Mouse (Mus musculus) forebrain, embryonic 13.5 days (tissue): ENCODE measurements around the gene Gm10521. TPM values are rescaled to one million over a fixed set of nuclear protein-coding genes. Genes with fewer than 3 reads are reported as not detected.
"Not testable (repeated sequence)": the region's sequence is repeated elsewhere in the genome, so short reads cannot be mapped to it uniquely, and the experiment has no call there.

Experiments used
- ATAC-seq: fragments of 200-750 bp; cut with Nextera tagmentation; 2 replicates; pipeline ENCODE4 v1.8.0; 2017
- H3K27ac ChIP-seq: fragments of 300-500 bp; sonication (generic); 2 replicates; pipeline ENCODE4 v1.5.1; 2015; ENCODE audit warnings: inconsistent platforms, mild to moderate bottlenecking, moderate library complexity
- H3K27me3 ChIP-seq: fragments of 300-500 bp; sonication (generic); 2 replicates; pipeline ENCODE4 v1.6.1; 2015; ENCODE audit warnings: mild to moderate bottlenecking, inconsistent platforms
- H3K36me3 ChIP-seq: fragments of 300-500 bp; sonication (generic); 2 replicates; pipeline ENCODE4 v1.6.1; 2015; ENCODE audit warnings: mild to moderate bottlenecking, inconsistent platforms; ENCODE audit not compliant: poor library complexity, severe bottlenecking
- H3K4me1 ChIP-seq: fragments of 300-500 bp; sonication (generic); 2 replicates; pipeline ENCODE4 v1.6.1; 2015; ENCODE audit warnings: inconsistent platforms
- H3K4me2 ChIP-seq: fragments of 300-500 bp; sonication (generic); 2 replicates; pipeline ENCODE4 v1.6.1; 2015; ENCODE audit warnings: inconsistent platforms, mild to moderate bottlenecking, moderate library complexity
- H3K4me3 ChIP-seq: fragments of 300-500 bp; sonication (generic); 2 replicates; pipeline ENCODE4 v1.5.1; 2015; ENCODE audit warnings: mild to moderate bottlenecking, inconsistent platforms
- H3K9ac ChIP-seq: fragments of 300-500 bp; sonication (generic); 2 replicates; pipeline ENCODE4 v1.6.1; 2015; ENCODE audit warnings: mild to moderate bottlenecking, inconsistent platforms
- H3K9me3 ChIP-seq: fragments of 300-500 bp; sonication (generic); replicated peaks from 2 replicates; pipeline ENCODE4 v1.6.1; 2016; ENCODE audit warnings: inconsistent platforms
- WGBS: fragments of 180-500 bp; shearing (Covaris S2); methylation state at CpG from one replicate; pipeline ENCODE4 v1.1.7; 2015; 5-methylcytosine and 5-hydroxymethylcytosine counted together
- polyA plus RNA-seq: library from polyadenylated mRNA; unstranded; fragments of >200 nt; fragmentation: Nextera tagmentation; extraction: Ambion mirVana; gene quantifications from 2 replicates; pipeline ENCODE4 v1.2.1, GENCODE M21; 2015

Gene Gm10521
- not detected in 2 replicates for polyA plus RNA-seq

GRCm38 (mm10) chr1:171895364-171895763 lies at the start of gene Gm10521:
Gene Gm10521 (plus strand): TSS chr1:171895664.
- not testable (repeated sequence) for H3K9me3 ChIP-seq, H3K27ac ChIP-seq, ATAC-seq, H3K4me3 ChIP-seq, H3K4me2 ChIP-seq, H3K9ac ChIP-seq, H3K4me1 ChIP-seq, H3K27me3 ChIP-seq, H3K36me3 ChIP-seq
- WGBS = 80% methylated on average over 5 of the region's 5 CpGs

- Histone ChIP-seq H3K27ac (no peak overlapping the region), H3K36me3 (no peaks in the 10 kb centered on the region), H3K9ac (no peak overlapping the region), H3K4me2 (no peak overlapping the region), H3K4me3 (no peak overlapping the region), H3K4me1 (no peaks in the 10 kb centered on the region), H3K27me3 (no peaks in the 10 kb centered on the region), H3K9me3 (no peaks in the 10 kb centered on the region)
- ATAC-seq = no peak
Measured at GRCm38 (mm10) chr1:171848201-171848600, 47.3 kb upstream of the Gm10521 start.

GRCm38 (mm10) chr1:171848757-171849156 lies 46.7 kb upstream of the Gm10521 start:
- Histone ChIP-seq H3K4me3 (no peak overlapping the region), H3K9me3 (no peaks in the 10 kb centered on the region), H3K27ac (no peak overlapping the region), H3K9ac (no peak overlapping the region), H3K4me1 (no peaks in the 10 kb centered on the region), H3K27me3 (no peaks in the 10 kb centered on the region), H3K4me2 (no peak overlapping the region), H3K36me3 (no peaks in the 10 kb centered on the region)
- no peak for ATAC-seq
- WGBS = 80% methylated on average over 4 of the region's 4 CpGs

GRCm38 (mm10) chr1:171849454-171849853 lies 46.0 kb upstream of the Gm10521 start:
- 89% methylated on average over 5 of the region's 5 CpGs for WGBS
- no peak overlapping the region for H3K4me2 ChIP-seq
- no peak overlapping the region for H3K9ac ChIP-seq
- H3K36me3 ChIP-seq = no peaks in the 10 kb centered on the region
- no peak overlapping the region for H3K4me3 ChIP-seq
- no peaks in the 10 kb centered on the region for H3K4me1 ChIP-seq
- ATAC-seq = no peak
- no peak overlapping the region for H3K27ac ChIP-seq
- H3K9me3 ChIP-seq = no peaks in the 10 kb centered on the region
- no peaks in the 10 kb centered on the region for H3K27me3 ChIP-seq

GRCm38 (mm10) chr1:171865467-171865866 lies 30.0 kb upstream of the Gm10521 start:
- Histone ChIP-seq H3K4me2 (no peak overlapping the region), H3K27ac (no peak overlapping the region), H3K36me3 (no peaks in the 10 kb centered on the region), H3K27me3 (no peaks in the 10 kb centered on the region), H3K9ac (no peak overlapping the region), H3K9me3 (no peaks in the 10 kb centered on the region), H3K4me1 (no peaks in the 10 kb centered on the region), H3K4me3 (no peak overlapping the region)
- 90% methylated on average over 4 of the region's 4 CpGs for WGBS
- no peak for ATAC-seq

GRCm38 (mm10) chr1:171886989-171887388 lies 8.5 kb upstream of the Gm10521 start:
- H3K9me3 ChIP-seq = no peaks in the 10 kb centered on the region
- no peak overlapping the region for H3K4me3 ChIP-seq
- no peak overlapping the region for H3K27ac ChIP-seq
- no peaks in the 10 kb centered on the region for H3K4me1 ChIP-seq
- no peaks in the 10 kb centered on the region for H3K36me3 ChIP-seq
- ATAC-seq = no peak
- no peak overlapping the region for H3K9ac ChIP-seq
- no peak overlapping the region for H3K4me2 ChIP-seq
- H3K27me3 ChIP-seq = no peaks in the 10 kb centered on the region
- WGBS = 81% methylated on average over 1 of the region's 1 CpGs

- no peaks in the 10 kb centered on the region for H3K4me1 ChIP-seq
- no peak for ATAC-seq
- no peak overlapping the region for H3K9ac ChIP-seq
- 78% methylated on average over 1 of the region's 1 CpGs for WGBS
- no peaks in the 10 kb centered on the region for H3K36me3 ChIP-seq
- H3K9me3 ChIP-seq = no peaks in the 10 kb centered on the region
- H3K4me3 ChIP-seq = no peak overlapping the region
- no peak overlapping the region for H3K27ac ChIP-seq
- H3K27me3 ChIP-seq = no peaks in the 10 kb centered on the region
- no peak overlapping the region for H3K4me2 ChIP-seq
Measured at GRCm38 (mm10) chr1:171904011-171904410, 8.5 kb downstream of the Gm10521 start.

- 79% methylated on average over 13 of the region's 13 CpGs for WGBS
- no peak overlapping the region for H3K4me2 ChIP-seq
- no peaks in the 10 kb centered on the region for H3K36me3 ChIP-seq
- no peaks in the 10 kb centered on the region for H3K27me3 ChIP-seq
- ATAC-seq = no peak
- H3K4me1 ChIP-seq = no peaks in the 10 kb centered on the region
- H3K9me3 ChIP-seq = no peaks in the 10 kb centered on the region
- H3K4me3 ChIP-seq = no peak overlapping the region
- no peak overlapping the region for H3K27ac ChIP-seq
- H3K9ac ChIP-seq = no peak overlapping the region
Measured at GRCm38 (mm10) chr1:171915638-171916458, 20.4 kb downstream of the Gm10521 start.

GRCm38 (mm10) chr1:171917305-171918039 lies 22.0 kb downstream of the Gm10521 start, which contains the start of gene Slamf6:
Gene Slamf6 (plus strand): TSS chr1:171917515.
- Histone ChIP-seq H3K4me3 (no peak within 1 kb of the TSS), H3K36me3 (no peaks in the 10 kb centered on the region), H3K27me3 (no peaks in the 10 kb centered on the region), H3K4me2 (no peak within 1 kb of the TSS), H3K9me3 (no peaks in the 10 kb centered on the region), H3K4me1 (no peaks in the 10 kb centered on the region), H3K27ac (no peak within 1 kb of the TSS), H3K9ac (no peak within 1 kb of the TSS)
- no peak for ATAC-seq
- 88% methylated on average over 14 of the region's 14 CpGs for WGBS

GRCm38 (mm10) chr1:171918136-171918920 lies 22.9 kb downstream of the Gm10521 start:
- Histone ChIP-seq H3K27me3 (no peaks in the 10 kb centered on the region), H3K4me3 (no peak overlapping the region), H3K36me3 (no peaks in the 10 kb centered on the region), H3K9ac (no peak overlapping the region), H3K4me2 (no peak overlapping the region), H3K9me3 (no peaks in the 10 kb centered on the region), H3K27ac (no peak overlapping the region), H3K4me1 (no peaks in the 10 kb centered on the region)
- 90% methylated on average over 12 of the region's 12 CpGs for WGBS
- no peak for ATAC-seq

GRCm38 (mm10) chr1:171919193-171919592 lies 23.7 kb downstream of the Gm10521 start:
- H3K9me3 ChIP-seq = no peaks in the 10 kb centered on the region
- no peak overlapping the region for H3K4me2 ChIP-seq
- ATAC-seq = no peak
- no peaks in the 10 kb centered on the region for H3K27me3 ChIP-seq
- H3K36me3 ChIP-seq = no peaks in the 10 kb centered on the region
- 85% methylated on average over 5 of the region's 5 CpGs for WGBS
- H3K4me3 ChIP-seq = no peak overlapping the region
- no peak overlapping the region for H3K9ac ChIP-seq
- no peak overlapping the region for H3K27ac ChIP-seq
- no peaks in the 10 kb centered on the region for H3K4me1 ChIP-seq
